Mouse (Mus musculus) testis, adult 2 months (tissue): ENCODE results near the gene Ext2.

ENCODE experiments used
- CTCF ChIP-seq: fragments of 200-500 bp; IDR thresholded peaks from 2 replicates; pipeline ENCODE4 v1.5.1; 2012; ENCODE audit warnings: low read depth, mild to moderate bottlenecking, inconsistent platforms, low read length, moderate library complexity; ENCODE audit not compliant: control insufficient read depth, insufficient read depth, insufficient replicate concordance
- POLR2A ChIP-seq: fragments of 200-500 bp; IDR thresholded peaks from 2 replicates; pipeline ENCODE4 v1.6.1; 2012; ENCODE audit warnings: low read depth, mild to moderate bottlenecking, inconsistent platforms, low read length, moderate library complexity; ENCODE audit not compliant: control insufficient read depth

GRCm38 (mm10) chr2:93805066-93805465, 17.3 kb downstream of the Ext2 start:
- TF ChIP-seq CTCF (no peak), POLR2A (no peak)
